Mouse (Mus musculus): ENCODE results near the gene Hs6st1. TPM values are rescaled to one million over a fixed set of nuclear protein-coding genes. Genes with fewer than 3 reads are reported as not detected.

Hs6st1 gene
- polyA plus RNA-seq, 1 experiment, result 75.6 TPM

- H3K36me3 ChIP-seq (ENCODE audit: control insufficient read depth, insufficient read depth, low read length, poor library complexity, severe bottlenecking), result peaks cover 74% of the 10 kb centered on the region
- no peaks in the 10 kb centered on the region for H3K9me3 ChIP-seq (replicated peaks; ENCODE audit: control insufficient read depth, insufficient read depth, low read length, poor library complexity, severe bottlenecking)
- no peaks in the 10 kb centered on the region for H3K27me3 ChIP-seq (ENCODE audit: control insufficient read depth, insufficient read depth, low read length, poor library complexity, severe bottlenecking)
- no peak overlapping the region for H3K4me3 ChIP-seq (ENCODE audit: low read depth, low read length)
- peaks cover 16% of the 10 kb centered on the region for H3K4me1 ChIP-seq (ENCODE audit: control insufficient read depth, insufficient read depth, low read length)
- no peak overlapping the region for H3K27ac ChIP-seq (ENCODE audit: insufficient read depth, low read length)
- TF ChIP-seq POLR2A (IDR thresholded peaks at IDR 0.05; ENCODE audit: insufficient read depth, low read length), result no peak
- TF ChIP-seq CTCF (IDR thresholded peaks at IDR 0.05; ENCODE audit: low read depth, low read length), result no peak
- TF ChIP-seq EP300 (IDR thresholded peaks at IDR 0.05; ENCODE audit: insufficient read depth, low read depth, low read length), result no peak
- no peak overlapping the region for H3K9ac ChIP-seq (ENCODE audit: low read depth, poor library complexity, severe bottlenecking)
Measured at GRCm38 (mm10) chr1:36074968-36075367, 6.8 kb downstream of the Hs6st1 start.

- peaks cover 76% of the 10 kb centered on the region for H3K36me3 ChIP-seq (ENCODE audit: control insufficient read depth, insufficient read depth, low read length, poor library complexity, severe bottlenecking)
- no peak overlapping the region for H3K4me3 ChIP-seq (ENCODE audit: low read depth, low read length)
- H3K27me3 ChIP-seq (ENCODE audit: control insufficient read depth, insufficient read depth, low read length, poor library complexity, severe bottlenecking), result no peaks in the 10 kb centered on the region
- peaks cover 16% of the 10 kb centered on the region for H3K4me1 ChIP-seq (ENCODE audit: control insufficient read depth, insufficient read depth, low read length)
- H3K27ac ChIP-seq (ENCODE audit: insufficient read depth, low read length), result no peak overlapping the region
- no peak for TF ChIP-seq EP300 (IDR thresholded peaks at IDR 0.05; ENCODE audit: insufficient read depth, low read depth, low read length)
- TF ChIP-seq POLR2A (IDR thresholded peaks at IDR 0.05; ENCODE audit: insufficient read depth, low read length), result no peak
- no peak for TF ChIP-seq CTCF (IDR thresholded peaks at IDR 0.05; ENCODE audit: low read depth, low read length)
- H3K9me3 ChIP-seq (replicated peaks; ENCODE audit: control insufficient read depth, insufficient read depth, low read length, poor library complexity, severe bottlenecking), result no peaks in the 10 kb centered on the region
- no peak overlapping the region for H3K9ac ChIP-seq (ENCODE audit: low read depth, poor library complexity, severe bottlenecking)
Measured at GRCm38 (mm10) chr1:36075652-36076051, 7.5 kb downstream of the Hs6st1 start.

DNA sequence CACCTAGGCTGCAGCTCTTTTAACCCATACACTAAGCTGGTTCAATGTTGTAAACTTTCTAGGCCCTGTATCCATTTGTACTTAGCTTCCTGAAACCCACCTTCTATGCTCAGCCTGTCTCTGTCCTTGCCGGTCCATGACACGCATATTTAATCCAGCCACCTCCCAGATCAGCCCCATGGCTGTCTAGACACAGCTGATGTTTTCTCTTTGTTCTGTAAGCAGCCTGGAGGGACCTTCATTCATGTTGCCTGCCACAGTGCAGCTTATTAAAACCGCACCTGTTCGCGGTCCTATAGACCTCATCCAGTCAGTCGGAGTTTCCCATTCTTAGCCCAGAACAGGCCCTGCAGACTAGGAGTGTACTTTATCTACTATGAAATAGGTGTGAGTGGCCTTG lies 8.9 kb downstream of the Hs6st1 start:
- no peak overlapping the region for H3K27ac ChIP-seq (ENCODE audit: insufficient read depth, low read length)
- H3K27me3 ChIP-seq (ENCODE audit: control insufficient read depth, insufficient read depth, low read length, poor library complexity, severe bottlenecking), result no peaks in the 10 kb centered on the region
- H3K9ac ChIP-seq (ENCODE audit: low read depth, poor library complexity, severe bottlenecking), result no peak overlapping the region
- H3K36me3 ChIP-seq (ENCODE audit: control insufficient read depth, insufficient read depth, low read length, poor library complexity, severe bottlenecking), result peaks cover 73% of the 10 kb centered on the region
- TF ChIP-seq EP300 (IDR thresholded peaks at IDR 0.05; ENCODE audit: insufficient read depth, low read depth, low read length) (no peak), CTCF (IDR thresholded peaks at IDR 0.05; ENCODE audit: low read depth, low read length) (no peak), POLR2A (IDR thresholded peaks at IDR 0.05; ENCODE audit: insufficient read depth, low read length) (no peak)
- no peak overlapping the region for H3K4me3 ChIP-seq (ENCODE audit: low read depth, low read length)
- peaks cover 16% of the 10 kb centered on the region for H3K4me1 ChIP-seq (ENCODE audit: control insufficient read depth, insufficient read depth, low read length)
- no peaks in the 10 kb centered on the region for H3K9me3 ChIP-seq (replicated peaks; ENCODE audit: control insufficient read depth, insufficient read depth, low read length, poor library complexity, severe bottlenecking)

- Histone ChIP-seq H3K4me1 (ENCODE audit: control insufficient read depth, insufficient read depth, low read length) (peaks cover 18% of the 10 kb centered on the region), H3K27ac (ENCODE audit: insufficient read depth, low read length) (no peak overlapping the region), H3K4me3 (ENCODE audit: low read depth, low read length) (no peak overlapping the region), H3K9me3 (replicated peaks; ENCODE audit: control insufficient read depth, insufficient read depth, low read length, poor library complexity, severe bottlenecking) (no peaks in the 10 kb centered on the region), H3K36me3 (ENCODE audit: control insufficient read depth, insufficient read depth, low read length, poor library complexity, severe bottlenecking) (peaks cover 71% of the 10 kb centered on the region), H3K9ac (ENCODE audit: low read depth, poor library complexity, severe bottlenecking) (no peak overlapping the region), H3K27me3 (ENCODE audit: control insufficient read depth, insufficient read depth, low read length, poor library complexity, severe bottlenecking) (no peaks in the 10 kb centered on the region)
- TF ChIP-seq CTCF (IDR thresholded peaks at IDR 0.05; ENCODE audit: low read depth, low read length) (no peak), EP300 (IDR thresholded peaks at IDR 0.05; ENCODE audit: insufficient read depth, low read depth, low read length) (no peak), POLR2A (IDR thresholded peaks at IDR 0.05; ENCODE audit: insufficient read depth, low read length) (no peak)
Measured at GRCm38 (mm10) chr1:36078250-36078649, 10.1 kb downstream of the Hs6st1 start.

GRCm38 (mm10) chr1:36079679-36080078 lies 11.5 kb downstream of the Hs6st1 start:
- Histone ChIP-seq H3K36me3 (ENCODE audit: control insufficient read depth, insufficient read depth, low read length, poor library complexity, severe bottlenecking) (peaks cover 79% of the 10 kb centered on the region), H3K27ac (ENCODE audit: insufficient read depth, low read length) (no peak overlapping the region), H3K27me3 (ENCODE audit: control insufficient read depth, insufficient read depth, low read length, poor library complexity, severe bottlenecking) (no peaks in the 10 kb centered on the region), H3K9ac (ENCODE audit: low read depth, poor library complexity, severe bottlenecking) (no peak overlapping the region), H3K4me1 (ENCODE audit: control insufficient read depth, insufficient read depth, low read length) (peaks cover 14% of the 10 kb centered on the region), H3K9me3 (replicated peaks; ENCODE audit: control insufficient read depth, insufficient read depth, low read length, poor library complexity, severe bottlenecking) (no peaks in the 10 kb centered on the region), H3K4me3 (ENCODE audit: low read depth, low read length) (no peak overlapping the region)
- TF ChIP-seq EP300 (IDR thresholded peaks at IDR 0.05; ENCODE audit: insufficient read depth, low read depth, low read length) (no peak), POLR2A (IDR thresholded peaks at IDR 0.05; ENCODE audit: insufficient read depth, low read length) (no peak), CTCF (IDR thresholded peaks at IDR 0.05; ENCODE audit: low read depth, low read length) (no peak)

DNA sequence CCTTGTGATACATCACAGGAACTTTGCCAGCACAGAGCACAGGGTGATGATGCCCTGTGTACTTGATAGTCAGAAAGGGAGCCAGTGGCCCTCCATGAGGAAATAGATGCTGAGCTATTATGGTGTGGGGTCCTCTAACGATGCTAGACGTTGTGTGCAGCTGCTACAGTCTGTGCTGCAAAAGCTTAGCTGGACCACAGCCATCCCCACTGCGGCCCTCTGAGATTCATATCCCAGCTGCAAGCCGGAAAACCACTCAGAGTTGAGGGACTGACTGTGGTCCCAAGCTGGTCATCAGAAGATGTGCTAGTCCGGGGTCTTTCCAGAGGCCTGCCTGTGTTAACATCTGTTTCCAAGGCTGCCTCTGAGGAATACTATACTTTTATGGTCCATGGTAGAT lies 12.8 kb downstream of the Hs6st1 start:
- Histone ChIP-seq H3K36me3 (ENCODE audit: control insufficient read depth, insufficient read depth, low read length, poor library complexity, severe bottlenecking) (peaks cover 78% of the 10 kb centered on the region), H3K9me3 (replicated peaks; ENCODE audit: control insufficient read depth, insufficient read depth, low read length, poor library complexity, severe bottlenecking) (no peaks in the 10 kb centered on the region), H3K4me1 (ENCODE audit: control insufficient read depth, insufficient read depth, low read length) (peaks cover 11% of the 10 kb centered on the region), H3K27ac (ENCODE audit: insufficient read depth, low read length) (no peak overlapping the region), H3K9ac (ENCODE audit: low read depth, poor library complexity, severe bottlenecking) (no peak overlapping the region), H3K27me3 (ENCODE audit: control insufficient read depth, insufficient read depth, low read length, poor library complexity, severe bottlenecking) (no peaks in the 10 kb centered on the region), H3K4me3 (ENCODE audit: low read depth, low read length) (no peak overlapping the region)
- TF ChIP-seq POLR2A (IDR thresholded peaks at IDR 0.05; ENCODE audit: insufficient read depth, low read length) (no peak), EP300 (IDR thresholded peaks at IDR 0.05; ENCODE audit: insufficient read depth, low read depth, low read length) (no peak), CTCF (IDR thresholded peaks at IDR 0.05; ENCODE audit: low read depth, low read length) (no peak)

All from ES-Bruce4 (cell line).